Mouse (Mus musculus): ENCODE data around the gene Rbms3.

Rbms3 gene

DNA sequence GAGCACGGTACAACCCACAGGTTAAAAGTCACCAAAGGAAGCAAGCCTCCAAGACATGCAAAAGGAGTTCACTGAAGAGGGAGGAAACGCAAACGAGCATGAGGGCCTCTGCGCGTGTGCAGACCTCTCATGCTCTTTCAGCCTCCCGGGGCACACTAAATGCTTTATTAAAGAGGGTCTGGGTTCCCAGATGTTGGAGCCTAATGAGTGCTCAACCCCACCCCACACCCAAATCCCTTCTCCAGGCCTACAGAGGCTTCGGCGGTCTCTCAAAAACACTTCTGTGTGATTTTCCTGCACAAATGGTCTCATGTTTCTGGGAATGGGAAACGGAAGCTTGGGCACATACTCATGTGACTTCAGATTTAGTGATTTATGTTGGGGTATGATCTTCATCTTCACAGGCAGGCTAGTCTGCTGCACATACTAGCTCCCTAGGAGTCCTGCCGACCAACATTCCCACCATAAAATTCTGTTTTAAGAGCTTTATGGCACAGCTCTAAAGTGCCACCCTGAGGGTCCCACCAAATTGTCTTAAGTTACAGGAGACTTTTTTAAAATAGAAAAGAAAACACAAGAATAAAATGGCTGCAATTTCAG, 815.1 kb downstream of the Rbms3 start:
- DNase-seq, result peak; percentile 85

DNA sequence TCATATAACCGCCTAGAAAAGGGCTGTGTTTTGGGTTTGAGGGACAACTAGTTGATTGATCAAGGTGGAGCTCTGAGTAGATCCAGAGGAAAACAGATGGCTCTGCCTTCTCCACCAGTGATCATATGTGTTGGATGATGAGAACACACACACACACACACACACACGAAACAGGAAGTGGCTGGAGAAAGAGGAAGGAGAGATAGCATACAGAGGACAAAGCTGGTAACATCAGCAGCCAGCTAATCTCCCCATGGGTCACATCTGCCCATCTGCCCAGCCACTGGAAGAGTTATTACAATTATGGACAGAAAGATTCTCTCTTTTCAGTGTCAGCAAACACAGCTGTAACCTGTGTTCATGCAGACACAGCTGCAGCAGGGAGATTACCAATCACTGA, 816.3 kb downstream of the Rbms3 start:
- DNase-seq, result peak; percentile 89

DNA sequence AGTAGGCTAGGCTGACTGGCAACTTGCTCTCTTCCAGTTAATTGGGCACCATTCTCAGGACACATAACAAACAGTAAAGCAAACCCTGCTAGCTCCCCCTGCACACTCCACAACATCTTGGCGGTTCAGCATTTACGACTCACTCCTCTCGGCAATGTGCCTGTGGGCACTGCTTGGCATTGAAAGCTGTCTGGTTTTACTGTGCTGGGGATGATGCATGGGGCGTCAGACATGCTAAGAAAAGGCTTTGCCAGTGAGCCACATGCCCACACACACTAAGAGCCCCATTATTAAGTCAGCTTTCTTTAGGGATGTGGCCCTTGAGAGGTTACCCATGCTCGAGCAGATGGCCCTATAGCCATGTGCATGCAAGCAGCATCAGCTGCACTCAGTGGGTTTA, 820.5 kb downstream of the Rbms3 start:
- peak; percentile 91 for DNase-seq

DNA sequence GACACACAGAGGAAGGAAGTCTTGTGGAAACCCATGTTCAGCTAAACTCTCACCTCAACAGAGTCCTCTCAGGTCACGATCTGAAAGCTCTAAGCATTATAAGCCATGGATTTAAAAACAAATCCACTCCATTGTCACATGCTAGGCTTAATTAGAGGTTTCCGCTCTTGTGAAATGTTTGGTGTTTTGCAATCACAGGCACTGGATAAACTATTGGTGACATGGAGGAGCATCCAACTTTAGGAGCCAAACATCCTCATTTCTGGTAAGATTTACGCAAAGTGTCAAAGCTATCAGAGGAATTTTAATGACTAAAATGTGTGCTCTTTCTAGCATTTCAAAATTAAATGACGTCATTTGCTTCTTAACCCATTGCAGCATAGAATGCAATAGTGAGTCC, 821.3 kb downstream of the Rbms3 start:
- peak; percentile 94 for DNase-seq

DNA sequence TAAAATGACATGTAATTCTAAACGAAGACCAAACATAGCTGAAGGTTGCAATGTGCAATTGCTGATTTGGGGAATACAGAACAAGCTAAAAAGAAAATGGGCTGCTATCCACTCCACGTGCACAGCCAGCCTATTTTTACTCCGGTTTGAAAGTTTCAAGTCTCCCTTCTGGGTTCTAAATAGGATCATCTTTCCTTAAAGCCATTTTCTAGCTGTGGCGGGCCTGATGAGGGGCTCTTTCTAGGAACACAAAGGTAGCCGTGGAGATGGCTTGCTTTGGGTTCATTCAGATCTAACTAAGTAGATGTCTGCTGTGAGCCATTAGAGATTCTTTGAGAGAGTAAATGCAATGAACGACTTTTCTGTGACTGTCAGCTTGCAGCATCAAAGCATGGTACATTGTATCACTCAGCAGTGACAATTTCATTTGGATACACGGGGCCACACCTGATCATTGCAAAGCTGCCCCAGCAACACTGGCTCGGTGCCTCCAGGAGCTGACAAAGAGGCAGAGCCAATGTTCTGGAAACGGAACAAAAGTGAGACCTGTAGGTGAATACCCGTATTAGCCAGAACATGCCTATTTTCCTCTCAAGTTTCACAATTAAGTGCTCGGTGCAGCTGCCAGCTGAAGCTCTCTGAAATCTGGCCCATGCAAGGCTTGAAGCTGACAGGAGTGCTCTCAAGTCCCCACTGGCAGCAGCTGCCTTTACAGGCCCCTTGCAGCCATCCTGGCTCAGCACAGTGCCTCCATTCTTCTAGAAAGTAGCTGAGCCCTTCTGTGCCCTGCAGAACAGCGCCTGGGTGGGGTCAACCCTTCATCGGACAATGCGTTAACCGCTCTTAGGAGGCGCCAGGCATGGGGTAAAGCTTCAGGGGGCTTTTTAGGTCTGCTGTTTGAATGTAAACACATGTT, 822.3 kb downstream of the Rbms3 start:
- DNase-seq, result peak; percentile 95

DNA sequence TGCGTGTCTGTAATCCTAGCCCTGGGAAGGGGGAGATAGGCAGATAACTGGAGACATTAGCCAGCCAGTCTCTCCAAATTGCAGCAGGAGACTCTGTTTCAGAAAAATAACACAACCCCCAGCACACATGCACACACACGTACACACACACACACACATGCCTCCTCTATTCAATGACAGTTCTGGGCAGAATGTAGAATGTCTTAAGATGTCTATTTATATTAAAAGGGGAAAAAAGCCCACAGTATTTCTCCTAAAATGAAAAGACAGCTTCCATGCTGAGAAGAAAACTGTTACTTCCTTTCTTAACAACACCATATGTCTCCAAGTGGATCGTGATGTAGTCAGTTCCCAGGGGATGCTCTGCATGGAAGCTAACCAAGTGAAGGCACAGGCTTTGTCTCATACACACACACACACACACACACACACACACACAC, 826.4 kb downstream of the Rbms3 start:
- DNase-seq, result peak; percentile 87

DNA sequence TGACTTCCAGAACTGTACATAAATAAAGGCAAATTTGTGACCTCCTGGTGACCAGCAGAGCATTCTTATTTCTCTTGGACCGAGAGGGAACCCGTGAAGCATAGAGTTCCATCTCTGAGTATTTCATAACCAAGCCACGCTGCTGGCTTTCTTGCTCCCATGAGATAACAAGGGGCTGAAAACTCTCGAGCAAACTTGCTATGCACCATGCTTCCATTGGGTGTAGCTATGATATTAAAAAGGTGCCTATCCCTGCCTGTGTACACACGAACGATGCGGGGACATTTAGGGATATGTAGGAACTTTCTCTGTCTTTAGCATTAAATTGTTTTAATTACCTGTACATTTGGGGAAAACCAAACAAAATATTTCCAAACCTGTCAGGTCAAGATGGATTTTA, 827.1 kb downstream of the Rbms3 start:
- DNase-seq, result peak; percentile 96

DNA sequence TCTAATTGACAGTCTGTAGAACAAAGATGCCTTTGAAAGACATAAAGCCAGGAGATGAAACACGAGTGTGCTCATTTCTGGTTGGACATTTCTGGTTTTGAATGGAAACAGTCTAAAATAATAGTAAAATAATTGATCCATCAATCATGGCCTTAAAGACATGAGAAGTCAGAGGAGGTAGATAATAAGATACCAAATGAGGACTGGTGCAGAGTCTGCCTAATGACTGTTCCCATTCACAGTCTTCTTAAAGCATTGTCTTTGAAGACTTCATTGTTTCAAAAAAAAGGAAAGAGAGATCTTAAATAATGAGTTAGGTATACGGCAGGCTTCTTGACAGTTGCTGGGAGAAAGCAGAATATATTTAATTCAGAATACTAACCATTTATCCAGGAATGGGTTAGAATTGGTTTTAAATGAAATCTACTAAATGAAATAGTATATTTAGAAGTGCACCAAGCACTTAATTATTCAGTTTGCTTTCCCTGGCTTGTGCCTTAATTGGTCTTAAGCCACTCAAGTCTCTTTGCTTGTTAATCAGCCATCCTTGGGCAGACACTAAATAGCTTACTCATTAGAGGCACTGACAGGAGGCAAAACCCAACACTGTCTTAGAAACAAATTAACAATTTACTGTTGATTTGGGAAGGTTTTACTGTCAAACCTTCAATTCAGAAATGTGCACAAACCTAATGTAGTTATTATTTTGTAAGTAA, 834.3 kb downstream of the Rbms3 start:
- DNase-seq, result no peak

DNA sequence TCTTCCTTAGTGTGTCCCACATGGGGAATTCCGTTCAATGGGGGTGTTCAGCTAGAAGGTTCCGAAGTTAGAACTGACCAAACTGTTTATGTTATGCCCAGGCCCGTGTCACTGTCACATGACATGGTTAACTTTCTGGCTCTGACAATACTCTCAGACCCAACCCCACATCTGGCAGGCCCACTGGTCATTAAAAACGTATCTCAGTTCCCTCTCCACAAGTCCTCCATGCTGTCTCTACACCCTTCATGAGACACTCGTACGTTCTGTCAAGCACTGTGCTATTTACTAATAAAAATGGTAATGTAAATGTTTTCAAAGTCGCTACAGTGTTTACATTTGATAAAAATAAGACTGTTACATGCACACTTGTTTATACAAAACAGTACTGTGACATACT, 837.9 kb downstream of the Rbms3 start:
- DNase-seq, result no peak

DNA sequence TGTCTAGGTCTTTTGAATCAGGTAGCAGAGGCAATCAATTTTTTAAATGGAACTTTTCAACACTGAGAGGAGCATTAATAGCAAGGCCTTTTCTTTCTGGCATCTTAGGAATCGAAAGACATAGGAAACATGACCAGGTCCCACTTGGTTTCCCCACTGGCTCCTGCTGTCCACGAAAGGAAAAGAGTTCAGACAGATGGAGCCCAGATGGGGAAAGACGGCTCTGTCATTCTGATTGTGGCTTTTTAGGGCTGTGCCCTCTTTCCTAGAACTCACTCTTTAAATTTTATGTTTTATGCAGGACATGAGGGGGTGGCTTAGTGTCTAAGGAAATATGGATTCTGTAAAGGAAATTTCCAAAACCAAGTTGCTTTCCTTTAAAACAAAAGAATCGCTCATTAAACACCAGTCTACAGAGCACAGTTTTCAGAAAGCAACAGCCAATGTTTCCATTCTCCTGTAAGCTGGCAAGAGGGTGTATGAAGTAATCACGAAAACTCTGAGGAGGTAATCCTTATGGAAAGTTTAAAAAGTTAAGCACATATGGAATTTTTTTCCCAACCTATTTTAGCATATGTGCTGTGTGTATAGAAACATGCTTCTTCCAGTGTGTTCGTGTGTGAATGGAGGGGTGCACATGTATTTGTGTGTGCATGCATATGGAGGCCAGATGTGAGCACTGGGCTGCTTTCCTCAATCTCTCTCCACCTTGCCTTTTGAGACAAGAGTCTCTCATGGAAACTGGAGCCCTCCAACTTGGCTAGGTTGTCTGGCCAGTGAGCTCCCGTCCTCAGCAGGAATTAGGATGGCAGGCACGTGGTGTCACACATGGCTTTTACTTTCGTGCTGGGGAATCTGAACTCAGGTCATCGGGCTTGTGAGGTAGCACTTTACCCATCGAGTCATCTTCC, 843.3 kb downstream of the Rbms3 start:
- peak; percentile 63 for DNase-seq

DNA sequence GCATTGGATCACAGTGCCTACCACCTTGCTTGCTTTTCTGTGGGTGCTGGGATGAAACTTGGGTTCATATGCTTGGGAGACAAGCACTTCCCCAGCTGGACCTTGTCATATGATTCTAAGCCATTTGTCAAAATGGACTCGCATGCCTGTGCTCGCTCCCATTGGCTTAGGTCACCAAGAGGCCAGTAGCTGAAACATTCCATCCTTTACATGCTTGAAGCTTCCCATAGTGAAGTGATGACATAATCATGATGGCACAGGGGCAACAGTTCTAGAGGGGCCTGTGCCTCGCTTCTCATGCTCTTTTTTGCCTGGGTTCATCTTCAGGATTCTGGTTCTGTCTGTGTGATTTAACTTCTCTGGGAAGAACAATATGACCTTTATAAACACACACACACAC, 857.9 kb downstream of the Rbms3 start:
- DNase-seq, result peak; percentile 85

DNA sequence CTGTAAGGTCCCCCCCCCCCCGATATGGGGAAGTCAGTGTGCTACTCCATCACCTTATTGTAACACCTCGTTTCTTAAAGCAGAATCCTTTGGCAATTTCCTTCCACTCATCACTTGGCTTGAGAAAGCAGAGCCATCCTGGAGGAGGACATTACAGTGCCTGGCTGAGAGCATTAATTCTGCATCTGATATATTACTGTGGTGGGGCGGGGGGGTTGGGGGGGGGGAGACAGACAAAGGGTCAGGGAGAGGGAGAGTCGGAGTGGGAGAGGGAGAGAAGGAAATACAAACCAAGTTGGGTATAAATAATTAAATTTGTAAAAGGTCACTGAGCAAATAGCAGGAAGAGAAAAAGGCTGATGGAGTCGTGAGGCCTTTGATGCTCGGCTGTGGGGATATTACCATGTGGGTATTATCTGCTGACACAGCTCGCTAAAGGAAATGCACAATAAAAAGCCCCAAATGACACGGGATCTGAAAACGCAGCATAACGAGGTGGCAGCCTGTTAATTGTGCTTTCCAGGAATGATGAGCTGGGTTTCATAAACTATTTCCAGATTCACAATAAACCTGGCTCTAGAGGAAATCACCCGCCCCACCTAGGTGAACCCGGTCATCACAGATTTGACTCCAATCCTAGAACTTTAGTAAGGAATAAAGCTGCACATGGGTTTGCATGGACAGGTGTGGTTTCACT, 860.2 kb downstream of the Rbms3 start:
- DNase-seq, result peak; percentile 28

DNA sequence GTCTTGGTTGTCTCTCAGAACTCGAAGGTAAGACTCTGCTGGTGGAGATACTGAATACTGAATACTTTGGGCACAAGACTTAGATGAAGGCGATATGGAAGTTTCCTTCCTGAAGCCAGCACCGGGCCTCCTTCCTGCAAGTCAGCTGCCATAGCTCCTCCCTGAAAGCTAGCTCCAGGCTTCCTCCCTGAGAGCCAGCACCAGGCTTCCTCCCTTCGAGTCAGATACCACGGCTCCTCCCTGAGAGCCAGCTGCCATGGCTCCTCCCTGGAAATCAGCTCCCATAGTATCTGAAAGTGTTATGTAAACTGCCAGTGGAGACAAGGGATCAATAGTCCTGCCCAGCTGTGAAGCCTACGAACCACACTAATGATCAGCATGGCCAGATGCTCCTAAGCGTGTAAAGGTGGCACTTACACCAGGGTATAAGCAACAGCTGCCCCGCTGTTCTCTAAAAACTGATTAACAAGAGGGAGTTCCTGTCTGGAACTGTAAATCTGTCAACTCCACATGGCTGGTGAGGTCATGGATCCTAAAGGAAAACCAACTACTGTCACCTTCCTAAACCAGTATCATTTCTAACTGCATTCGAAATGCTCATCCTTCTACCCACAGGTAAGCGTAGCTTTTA, 867.2 kb downstream of the Rbms3 start:
- DNase-seq, result peak; percentile 87

DNA sequence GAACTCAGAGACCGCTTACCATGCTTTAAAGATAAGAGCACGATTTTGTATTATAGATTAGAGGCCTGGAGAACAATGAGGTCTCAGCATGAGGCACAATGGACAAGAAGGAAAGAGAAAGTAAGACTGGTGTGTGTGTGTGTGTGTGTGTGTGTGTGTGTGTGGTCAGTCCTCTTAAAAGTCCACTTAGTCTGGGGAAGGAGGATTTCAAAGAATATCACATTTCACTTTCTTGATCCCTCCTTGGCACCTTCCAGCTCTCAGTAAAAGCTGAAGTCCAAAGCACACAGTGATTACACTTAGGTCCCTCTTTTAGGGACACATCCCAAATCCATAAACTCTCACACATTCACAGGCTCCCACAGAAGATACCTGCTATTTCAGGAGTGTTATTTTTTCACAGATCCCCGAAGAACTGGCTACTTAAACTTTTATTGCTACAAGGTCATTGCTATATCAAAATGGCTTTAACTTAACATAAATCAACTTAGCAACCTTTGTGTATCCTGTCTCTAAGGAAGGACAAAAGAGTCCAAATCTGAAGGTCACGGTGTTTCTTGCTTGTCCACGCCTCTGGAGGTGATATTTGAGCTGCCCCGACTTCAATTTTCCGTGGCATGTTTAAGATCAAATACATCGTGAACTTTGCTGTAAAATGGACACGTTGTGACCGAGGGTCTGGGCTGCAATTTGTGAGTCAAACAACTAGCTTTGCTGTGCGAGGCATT, 880.7 kb downstream of the Rbms3 start:
- peak; percentile 62 for DNase-seq

DNA sequence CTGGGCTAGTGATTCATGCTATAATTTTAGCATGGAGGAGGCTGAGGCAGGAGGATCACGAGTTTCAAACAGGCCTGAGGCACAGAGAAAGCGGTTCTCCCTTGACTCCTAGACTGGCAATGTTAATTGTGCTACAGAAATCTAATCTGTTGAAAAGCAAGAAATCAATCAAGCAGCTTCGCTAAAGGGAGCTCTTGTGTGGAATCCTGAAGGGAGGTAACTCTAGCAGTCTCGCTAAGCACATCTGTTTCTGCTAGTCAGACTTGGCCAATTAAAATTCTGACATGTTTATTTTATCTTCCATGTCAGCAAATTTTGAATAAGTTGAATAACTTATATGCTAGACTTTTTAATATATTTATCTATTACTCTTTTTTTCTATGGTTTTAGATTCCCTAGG, 881.4 kb downstream of the Rbms3 start:
- DNase-seq, result peak; percentile 1

DNA sequence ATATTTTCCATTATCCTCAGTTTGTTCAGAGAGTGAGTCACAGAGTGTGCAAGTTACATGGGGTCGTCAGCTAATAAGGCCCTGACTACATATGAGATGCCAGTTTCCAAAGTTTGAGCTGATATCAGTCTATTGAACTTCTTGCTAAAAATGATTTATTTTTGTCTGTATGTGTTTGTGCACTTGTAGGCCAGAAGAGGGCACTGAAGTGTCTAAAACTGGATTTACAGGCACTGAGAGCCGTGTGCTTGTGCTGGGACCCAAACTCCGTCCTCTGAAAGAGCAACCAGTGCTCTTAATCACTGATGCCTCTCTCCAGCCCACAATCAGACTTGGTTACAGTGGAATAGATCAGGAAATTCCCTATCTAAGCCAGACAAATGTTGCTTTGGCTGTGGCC, 882.8 kb downstream of the Rbms3 start:
- DNase-seq, result peak; percentile 37

DNA sequence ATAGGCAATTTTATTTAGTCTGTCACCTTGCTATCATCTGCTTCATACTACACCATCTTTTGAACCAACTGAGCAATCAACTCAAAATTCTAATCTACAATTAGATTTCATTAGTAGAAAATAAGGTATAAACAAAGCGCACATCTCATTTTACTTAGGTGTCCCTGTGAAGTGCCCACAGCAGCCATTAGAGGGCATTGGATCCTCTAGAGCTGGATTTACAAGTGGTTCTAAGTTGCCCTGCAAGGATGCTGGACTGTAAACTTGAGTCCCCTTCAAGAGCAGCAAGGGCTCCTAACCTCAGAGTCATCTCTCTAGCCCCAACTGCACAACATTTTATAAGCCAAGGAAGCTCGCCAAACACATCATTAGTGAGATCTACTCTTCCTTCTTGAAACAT, 891.9 kb downstream of the Rbms3 start:
- peak; percentile 74 for DNase-seq

DNA sequence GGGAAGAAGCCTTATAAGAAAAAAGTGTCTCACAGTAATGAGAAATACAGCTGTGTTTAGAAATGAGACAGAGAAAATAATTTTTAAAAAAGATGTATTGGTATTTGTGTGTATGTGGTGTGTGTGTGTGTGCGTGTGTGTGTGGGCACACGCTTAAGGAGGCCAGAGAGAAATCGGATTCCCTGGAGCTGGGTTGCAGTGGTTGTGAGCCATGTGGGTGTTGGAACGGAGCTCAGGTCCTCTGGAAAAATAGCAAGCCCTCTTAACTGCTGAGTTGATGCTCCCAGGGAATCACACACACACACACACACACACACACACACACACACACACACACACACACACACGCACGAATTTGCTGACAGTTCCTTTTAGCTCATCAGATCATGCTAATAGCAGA, 900.5 kb downstream of the Rbms3 start:
- DNase-seq, result peak; percentile 58

DNA sequence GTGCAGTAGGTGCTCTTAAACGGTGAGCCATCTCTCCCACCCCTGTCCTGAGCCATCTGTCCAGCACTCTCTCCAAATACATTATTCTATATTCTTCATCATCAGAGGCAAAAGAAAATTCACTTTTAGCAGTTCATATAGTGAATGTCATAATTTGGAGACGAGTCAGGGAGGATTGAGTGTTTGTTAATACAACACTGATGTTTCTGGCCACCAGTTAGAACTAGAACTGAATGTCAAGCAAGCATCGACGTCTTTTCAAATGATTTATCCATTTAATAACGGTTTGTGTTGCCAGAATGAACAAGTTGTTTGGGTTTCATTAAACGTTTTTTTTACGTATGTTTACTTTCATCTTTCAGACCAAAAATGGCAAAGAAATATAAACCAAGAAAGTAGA, 901.1 kb downstream of the Rbms3 start:
- DNase-seq, result no peak

DNA sequence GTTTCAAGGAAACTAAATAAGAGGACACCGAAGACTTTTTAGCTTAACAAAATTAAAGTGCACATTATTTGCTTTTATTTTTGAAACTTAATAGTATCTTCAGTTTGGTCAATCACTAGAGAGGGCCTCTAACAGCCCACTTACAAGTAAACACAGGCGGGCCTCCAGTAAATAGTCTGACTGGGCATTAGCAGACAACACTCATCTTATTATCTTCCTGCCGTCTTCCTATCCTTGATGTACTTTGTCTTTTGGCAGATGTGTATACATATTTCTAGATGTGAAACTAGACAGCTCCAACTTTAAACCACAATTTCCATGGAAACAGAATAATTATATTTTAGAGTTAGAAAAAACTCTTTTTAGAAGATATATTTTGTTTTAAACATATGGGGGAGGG, 901.6 kb downstream of the Rbms3 start:
- DNase-seq, result peak; percentile 2

DNA sequence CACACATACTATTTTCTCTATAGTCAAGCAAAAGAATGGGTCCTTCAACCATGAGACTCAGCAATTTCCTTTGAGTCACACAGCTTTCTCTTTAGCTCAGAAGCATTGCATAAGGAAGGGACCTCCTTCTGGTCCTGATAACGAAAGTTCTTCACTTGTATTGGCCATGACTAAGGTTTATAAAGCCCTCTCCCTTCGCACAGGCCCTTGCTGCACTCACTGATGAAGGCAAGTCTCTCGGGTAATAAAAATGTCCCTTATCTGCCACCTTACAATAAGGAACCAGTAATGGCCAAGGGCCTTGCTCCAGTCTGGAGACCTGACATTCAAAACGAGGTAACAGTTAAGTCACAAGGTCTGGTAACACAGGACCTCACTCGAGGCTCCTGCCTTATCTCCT, 905.1 kb downstream of the Rbms3 start:
- no peak for DNase-seq
